Mouse (Mus musculus) urinary bladder, adult 2 months (tissue): ENCODE results near the gene Loxl1. TPM values are rescaled to one million over a fixed set of nuclear protein-coding genes. Genes with fewer than 3 reads are reported as not detected.
"Not testable (repeated sequence)": the region's sequence is repeated elsewhere in the genome, so short reads cannot be mapped to it uniquely, and the experiment has no call there.

ENCODE experiments used
- DNase-seq: peaks from one replicate; pipeline ENCODE4 v3.0.0; 2022; ENCODE audit warnings: low spot score
- polyA plus RNA-seq: library from polyadenylated mRNA; depleted of rRNA; stranded (reverse); fragments of >200 nt; gene quantifications from 2 replicates; pipeline ENCODE4 v1.2.3, GENCODE M21; 2012

Gene Loxl1
- polyA plus RNA-seq, 1 experiment, result 56.0 TPM

DNA sequence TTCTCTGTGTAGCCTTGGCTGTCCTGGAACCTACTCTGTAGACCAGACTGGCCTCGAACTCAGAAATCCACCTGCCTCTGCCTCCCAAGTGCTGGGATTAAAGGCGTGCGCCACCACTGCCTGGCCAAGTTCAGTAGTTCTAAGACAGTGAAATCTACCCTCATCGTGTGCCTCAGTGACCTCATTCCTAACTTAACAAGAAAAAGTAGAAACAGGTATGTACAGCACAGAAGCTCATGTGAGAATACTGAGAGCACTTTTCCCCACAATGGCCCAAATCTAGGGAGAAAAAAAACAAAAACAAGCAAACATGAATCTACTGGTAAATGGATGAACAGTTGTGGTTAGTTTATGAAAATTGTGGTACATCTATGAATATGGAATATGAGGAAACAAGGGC is 34.7 kb downstream of the Loxl1 start:
- DNase-seq, result no peak

DNA sequence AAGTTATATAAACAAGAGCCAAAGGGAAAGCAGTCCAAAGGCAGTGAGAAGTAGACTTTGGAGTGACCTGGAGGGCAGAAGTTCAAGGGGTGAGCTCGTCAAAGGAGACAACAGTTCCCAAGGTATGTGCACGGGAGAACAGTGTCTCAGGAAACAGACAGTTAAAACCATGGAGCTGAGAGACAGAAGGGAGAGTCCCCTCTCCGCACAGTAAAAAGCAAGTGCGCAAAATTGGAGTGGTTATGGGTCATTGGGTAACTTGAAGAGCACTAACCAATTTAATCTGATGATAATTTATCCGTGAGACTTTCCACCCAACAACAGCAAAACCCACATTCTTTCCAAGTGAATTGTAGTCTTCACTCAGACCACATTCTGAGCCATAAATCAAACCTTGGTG is 36.6 kb downstream of the Loxl1 start:
- DNase-seq, result no peak

DNA sequence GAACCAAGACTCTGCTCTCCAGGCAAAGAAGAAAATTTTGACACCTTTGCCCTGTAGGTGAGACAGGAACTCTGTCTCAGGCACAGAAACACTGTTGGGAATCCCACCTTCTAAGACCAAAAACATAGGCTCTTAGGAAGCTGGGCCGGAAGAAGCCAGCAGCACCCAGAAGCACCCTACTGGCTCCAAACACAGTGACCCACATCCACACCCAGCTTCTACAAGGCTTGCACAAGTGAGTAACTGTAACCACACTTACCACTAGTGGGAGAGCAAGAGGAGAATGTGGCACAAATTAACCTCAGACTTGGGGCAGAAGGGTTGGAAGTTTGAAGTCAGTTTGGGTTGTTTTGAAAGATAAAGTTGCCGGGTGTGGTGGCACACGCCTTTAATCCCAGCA is 37.2 kb downstream of the Loxl1 start:
- DNase-seq, result no peak

DNA sequence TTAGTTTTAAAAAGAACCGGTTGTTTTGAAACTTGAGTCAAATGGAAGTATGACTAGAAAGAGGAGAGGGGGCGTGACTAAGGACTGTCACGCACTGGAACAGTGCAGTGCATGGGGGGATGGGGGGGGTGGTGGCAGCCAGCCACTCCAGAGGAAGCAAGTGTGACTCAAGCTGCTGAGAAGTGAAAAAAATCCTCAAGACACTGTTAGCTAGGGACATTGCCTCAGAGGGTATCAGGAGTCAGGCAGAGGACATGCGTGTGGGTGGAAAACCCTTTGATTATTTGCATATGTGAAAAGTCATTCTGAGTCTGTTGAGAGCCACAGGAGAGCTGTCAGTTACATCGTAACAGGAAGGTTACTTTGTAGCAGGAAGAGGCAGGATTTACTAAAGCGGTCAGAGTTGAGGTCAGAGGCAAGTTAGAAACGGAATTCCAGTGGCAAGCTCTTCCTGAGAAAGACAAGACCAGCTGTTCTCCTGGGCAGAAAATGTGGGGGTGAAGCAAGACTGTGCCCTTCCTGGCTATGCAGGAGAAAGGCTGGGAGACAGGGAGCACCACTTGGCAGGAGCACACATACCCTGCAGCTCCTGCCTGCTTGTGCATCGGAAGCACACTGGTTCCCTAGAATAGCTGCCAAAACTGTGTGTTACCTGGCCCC is 37.7 kb downstream of the Loxl1 start:
- DNase-seq, result no peak

DNA sequence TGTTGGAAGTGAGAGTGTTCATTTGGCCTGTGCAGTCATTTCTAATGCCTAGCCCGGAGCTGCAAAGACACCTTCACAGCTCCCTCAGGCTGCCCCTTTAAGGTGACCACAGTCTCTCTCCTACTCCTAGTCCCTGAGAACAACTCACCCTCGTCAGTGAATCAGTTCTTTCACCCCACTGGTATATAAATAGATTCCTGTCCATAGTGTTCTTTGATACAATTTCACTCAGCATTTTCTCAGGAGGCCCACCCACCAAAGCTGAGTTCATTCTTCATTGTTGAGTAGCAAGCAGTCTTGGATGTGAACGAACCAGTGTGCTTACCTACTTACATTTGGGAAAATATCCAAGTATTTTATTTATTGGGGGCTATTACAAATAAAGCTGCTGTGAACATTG is 38.4 kb downstream of the Loxl1 start:
- DNase-seq, result no peak

DNA sequence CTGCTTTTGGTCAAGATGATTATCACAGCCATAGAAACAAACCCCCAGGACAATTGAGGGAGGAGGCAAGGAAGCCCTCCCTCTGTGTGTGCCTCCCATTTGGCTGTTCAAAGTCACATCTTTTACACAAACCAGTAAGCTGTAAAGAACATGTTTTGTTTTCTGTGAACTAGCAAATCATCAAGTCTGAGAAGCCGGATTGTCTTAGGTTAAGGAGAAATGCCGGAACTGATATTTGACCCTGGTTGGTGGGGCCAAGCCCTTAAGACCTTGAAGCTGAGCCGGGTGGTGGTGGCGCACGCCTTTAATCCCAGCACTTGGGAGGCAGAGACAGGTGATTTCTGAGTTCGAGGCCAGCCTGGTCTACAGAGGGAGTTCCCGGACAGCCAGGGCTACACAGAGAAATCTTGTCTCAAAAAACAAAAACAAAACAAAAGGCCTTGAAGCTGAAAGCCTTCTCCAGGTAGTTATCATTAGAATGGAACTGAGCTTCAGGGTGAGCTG is 38.8 kb downstream of the Loxl1 start:
- no peak for DNase-seq

DNA sequence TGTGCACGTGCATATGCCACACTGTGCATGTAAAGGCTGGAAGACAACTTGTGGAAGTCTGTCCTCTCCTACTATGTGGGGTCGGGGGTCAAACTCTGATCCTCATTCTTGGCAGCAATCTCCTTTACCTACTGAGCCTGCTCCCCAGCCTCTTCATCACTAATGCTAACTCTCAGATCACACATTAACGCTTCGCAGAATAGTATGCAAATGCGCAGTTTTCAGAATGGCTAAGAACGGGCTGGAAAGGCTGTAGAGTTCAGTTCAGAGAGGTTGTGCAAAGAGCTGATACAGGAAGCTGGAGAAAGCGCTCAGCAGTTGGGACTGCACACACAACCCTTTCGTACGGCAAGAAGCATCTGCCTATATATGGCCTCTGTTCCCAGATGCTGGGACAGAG is 40.1 kb downstream of the Loxl1 start:
- no peak for DNase-seq

DNA sequence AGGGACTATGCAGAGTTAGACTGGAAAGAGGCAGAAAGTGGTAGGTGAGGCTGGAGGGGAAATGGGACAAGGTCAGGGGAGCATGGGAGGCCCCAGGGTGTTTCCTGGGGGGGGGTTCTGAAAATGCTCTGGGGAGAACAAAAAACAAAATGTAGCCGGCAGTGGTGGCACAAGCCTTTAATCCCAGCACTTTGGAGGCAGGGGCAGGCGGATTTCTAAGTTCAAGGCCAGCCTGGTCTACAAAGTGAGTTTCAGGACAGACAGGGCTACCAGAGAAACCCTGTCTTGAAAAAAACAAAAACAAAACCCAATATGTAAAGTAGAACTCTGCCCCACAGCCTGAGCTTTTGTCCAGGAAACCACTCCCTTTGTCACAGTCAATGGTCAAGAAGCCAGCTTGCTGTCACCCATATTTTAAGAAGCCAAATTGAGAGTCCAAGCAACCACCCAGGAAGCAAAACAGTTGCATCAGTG is 40.9 kb downstream of the Loxl1 start:
- no peak for DNase-seq

DNA sequence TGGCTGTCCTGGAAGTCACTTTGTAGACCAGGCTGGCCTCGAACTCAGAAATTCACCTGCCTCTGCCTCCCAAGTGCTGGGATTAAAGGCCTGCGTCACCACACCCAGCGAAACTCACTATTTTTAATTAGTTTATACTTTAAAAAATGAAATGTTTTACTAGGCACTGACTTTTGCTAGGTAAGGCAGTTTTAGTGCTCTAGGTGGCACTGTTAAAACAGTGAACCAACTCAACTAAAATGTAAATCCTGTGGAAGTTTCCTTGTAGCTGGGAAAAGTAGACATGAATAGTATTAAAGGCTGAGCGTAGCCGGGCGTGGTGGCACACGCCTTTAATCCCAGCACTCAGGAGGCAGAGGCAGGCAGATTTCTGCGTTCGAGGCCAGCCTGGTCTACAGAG is 41.4 kb downstream of the Loxl1 start:
- not testable (repeated sequence) for DNase-seq

DNA sequence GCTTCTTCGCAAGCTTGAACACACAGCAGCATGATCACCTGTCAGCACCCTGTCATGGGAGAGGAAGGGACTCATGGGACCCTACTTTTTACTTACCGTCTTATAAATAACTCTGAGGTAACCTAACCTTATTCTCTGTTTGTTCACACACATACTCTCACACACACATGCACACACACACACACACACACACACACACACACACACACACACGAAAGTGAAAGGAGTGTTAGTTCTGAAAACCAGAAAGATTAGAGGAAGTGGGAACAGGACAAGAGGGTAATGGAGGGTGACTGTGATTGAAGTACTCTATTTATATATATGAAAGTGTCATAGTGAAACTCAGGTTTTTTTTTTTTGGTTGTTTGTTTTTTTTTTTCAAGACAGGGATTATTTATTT is 41.9 kb downstream of the Loxl1 start:
- DNase-seq, result no peak

DNA sequence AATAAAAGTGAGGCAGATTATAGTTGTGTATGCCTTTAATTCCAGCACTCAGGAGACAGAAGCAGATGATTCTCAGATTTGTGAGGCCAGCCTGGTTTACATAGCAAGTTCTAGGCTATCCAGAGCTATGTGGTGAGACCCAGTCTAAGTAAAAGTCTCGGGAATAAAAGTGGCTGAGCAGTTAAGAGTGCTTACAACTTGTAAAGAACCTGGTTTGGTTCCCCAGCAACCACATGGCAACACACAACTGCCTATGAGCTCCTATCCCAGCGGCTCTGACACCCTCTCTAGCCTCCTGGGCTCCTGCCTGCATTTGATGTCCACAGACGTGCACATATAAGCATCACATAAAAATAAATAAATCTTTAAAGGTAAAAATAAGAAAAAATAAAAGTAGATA is 42.9 kb downstream of the Loxl1 start:
- no peak for DNase-seq

DNA sequence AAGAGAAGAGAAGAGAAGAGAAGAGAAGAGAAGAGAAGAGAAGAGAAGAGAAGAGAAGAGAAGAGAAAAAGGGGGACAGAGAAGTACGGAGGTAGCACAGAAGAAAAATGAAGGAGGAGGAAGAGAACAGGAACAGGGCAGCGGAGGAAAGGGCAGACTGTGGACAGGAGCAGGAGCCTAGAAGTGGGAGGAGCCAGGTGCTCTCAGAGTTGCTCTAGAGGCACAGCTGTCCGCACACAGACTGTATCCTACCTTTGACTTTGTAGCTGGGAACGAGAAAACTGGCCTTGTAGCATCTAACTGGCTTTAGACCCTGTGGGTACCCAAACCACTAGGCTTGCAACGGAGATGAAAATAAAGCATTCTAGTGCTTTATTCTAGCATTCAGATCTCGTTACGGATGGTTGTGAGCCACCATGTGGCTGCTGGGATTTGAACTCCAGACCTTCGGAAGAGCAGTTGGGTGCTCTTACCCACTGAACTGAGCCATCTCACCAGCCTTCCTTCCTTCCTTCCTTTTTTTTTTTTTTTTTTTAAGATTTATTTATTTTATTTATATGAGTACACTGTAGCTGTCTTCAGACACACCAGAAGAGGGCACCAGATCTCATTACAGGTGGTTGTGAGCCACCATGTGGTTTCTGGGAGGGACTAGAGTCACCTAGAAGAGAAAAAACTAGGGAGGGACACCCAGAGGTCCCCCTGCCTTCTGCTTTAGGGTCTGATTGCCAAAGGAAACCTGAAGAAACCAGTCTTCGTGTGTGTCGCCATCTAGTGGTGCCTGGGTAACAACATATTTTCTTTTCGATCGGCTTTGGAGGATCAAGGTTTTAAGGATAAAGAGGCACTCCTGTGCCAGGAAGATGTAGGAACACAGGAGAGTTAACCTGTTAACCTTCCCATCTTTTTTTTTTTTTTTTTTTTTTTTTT is 44.3 kb downstream of the Loxl1 start:
- DNase-seq, result no peak

DNA sequence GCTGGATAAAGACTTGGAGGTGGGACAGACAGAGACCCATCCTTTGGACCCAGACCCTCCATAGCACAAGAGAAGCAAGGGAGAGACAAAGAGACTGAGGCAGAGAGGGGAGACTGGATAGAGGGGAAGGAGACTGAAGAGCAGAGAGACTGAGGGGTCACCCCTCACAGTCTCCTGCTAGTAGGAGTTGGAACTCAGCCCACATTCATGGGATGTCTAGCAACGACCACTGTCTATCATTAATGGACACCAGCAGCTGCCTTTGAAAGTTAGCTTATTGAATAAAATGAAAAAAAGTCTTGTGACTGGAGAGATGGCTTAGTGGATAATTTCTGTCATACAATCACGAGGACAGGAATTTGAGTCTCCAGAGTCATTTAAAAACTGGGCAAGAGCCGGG is 45.9 kb downstream of the Loxl1 start:
- DNase-seq, result no peak

DNA sequence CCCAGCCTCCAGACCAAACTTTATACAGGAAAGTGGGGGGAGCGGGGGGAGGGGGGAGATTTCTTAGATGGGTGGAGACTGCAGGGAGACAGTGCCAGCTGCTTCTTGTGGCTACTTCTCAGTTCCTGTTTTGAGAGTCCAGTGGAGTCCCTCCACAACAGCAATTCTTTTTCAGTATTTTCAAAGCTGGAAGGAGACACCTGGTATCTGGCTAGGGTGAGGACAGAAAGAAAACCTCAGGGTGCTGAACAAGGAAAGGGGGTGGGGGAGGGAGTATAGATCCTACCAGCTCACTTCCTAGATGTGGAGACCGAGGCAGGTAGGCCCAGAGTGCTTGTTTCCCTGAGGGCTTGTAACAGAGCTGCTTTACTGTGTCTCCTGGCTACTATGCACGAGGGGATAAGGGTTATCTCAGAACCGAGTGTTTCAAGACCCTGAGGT is 46.4 kb downstream of the Loxl1 start:
- DNase-seq, result no peak

DNA sequence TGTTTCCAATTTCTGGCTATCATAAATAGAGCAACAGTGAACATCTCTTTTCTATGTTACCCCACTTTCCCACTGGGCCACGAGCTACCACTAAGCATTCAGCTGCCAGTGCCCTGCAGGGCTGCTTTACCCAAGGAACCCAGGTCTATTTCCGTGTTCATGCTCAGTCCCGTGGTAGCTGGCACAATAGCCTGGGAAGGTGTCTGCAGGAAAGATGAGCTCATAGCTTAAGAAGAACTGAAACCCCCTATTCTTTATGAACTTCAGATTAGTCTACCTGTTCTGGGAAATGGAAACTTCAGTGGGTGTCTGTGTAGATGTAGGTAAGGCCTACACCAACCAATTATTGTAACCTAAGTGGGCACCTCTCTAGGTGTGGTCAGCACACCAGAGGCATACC is 47.6 kb downstream of the Loxl1 start:
- no peak for DNase-seq

DNA sequence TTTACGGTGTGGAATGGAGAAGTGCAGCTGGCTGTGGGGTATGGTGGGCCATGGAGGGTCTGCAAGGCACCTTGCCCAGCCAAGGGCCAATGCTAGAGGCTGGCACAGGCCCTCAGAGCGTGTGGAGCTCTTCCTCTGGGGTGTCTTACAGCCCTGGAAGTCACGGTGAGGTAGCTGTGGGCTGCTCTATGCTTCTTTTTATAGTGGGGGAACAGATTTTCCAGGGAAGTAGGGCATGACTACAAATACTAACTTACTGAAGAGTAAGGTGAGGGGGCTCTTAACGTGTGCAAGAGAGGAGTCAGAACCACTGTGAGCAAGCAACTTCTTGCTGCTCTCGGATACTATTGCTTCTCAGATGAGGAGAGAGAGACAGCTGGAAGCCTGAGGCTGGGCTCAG is 50.5 kb downstream of the Loxl1 start:
- no peak for DNase-seq

DNA sequence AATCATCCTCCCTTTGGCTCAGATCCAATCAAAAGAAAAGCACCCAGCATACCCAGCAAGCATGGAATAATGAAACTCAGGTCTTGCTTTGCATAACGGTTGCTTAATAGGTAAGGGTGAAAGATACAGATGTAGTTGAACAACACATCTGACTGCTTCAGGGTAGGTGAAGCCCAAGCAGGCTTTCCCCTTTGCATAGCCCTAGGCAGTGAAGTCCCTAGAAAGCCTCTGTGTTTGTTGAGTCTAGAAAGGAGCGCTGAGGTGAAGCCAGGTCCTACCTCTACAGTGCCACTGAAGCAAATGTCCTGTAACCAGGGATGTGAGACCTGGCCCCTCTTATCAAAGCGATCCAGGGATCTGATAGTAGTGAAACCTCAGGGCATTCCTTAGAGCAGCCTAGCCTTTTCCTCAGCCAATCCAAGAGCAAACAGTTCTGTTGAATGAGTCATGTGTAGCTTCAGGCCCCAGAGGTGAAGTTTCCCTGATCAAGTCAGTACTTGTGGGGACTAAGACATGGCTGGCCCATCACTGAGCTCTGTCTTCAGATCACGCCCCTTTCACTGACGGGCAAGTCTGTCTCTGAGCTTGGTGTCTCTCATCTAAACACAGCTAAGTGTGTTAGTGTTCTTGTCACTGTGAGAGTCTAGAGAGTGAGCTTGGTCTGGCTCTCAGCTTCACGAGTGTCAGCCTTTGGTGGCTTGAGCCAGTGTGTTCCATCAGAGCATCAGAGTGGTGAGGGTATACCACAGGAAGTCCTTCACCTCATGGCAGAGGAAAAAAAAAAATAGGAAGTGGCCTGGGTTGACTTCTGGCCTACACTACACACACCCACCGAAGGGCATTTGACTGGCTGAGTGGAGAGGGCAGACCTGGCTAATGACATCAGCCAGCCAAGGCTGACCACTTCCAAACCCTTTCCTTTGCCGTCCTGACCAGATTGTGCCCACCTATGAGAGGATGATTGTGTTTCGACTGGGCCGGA is 57.0 kb downstream of the Loxl1 start:
- DNase-seq, result no peak

DNA sequence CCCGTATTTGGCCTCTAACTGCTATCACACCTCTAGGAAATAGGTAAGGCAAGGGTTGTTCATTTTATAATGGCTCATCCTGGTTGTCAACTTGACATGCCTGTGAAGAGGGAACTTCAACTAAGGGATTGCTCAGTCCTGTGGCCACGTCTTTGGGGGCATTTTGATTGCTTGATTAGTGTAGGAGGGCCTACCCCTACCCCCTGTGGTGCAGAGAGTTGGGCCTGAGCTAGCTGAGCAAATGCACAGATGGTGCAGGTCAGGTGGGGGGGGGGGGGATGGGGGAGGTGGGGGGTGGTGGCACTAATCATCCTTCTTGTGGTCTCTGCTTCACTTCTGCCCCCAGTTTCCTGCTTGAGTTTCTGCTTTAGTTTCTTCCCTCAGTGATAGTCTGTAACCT is 57.9 kb downstream of the Loxl1 start:
- DNase-seq, result no peak

DNA sequence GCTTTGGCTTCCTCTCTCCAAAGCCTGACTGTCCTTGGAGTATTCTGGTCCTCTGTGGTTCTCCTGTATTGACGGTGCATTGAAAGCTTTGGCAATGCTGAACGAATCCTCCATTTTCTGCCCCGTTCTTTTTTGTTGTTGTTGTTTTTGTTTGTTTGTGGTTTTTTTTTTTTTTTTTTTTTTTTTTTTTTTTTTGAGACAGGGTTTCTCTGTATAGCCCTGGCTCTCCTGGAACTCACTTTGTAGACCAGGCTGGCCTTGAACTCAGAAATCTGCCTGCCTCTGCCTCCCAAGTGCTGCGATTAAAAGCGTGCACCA is 59.2 kb downstream of the Loxl1 start:
- not testable (repeated sequence) for DNase-seq

DNA sequence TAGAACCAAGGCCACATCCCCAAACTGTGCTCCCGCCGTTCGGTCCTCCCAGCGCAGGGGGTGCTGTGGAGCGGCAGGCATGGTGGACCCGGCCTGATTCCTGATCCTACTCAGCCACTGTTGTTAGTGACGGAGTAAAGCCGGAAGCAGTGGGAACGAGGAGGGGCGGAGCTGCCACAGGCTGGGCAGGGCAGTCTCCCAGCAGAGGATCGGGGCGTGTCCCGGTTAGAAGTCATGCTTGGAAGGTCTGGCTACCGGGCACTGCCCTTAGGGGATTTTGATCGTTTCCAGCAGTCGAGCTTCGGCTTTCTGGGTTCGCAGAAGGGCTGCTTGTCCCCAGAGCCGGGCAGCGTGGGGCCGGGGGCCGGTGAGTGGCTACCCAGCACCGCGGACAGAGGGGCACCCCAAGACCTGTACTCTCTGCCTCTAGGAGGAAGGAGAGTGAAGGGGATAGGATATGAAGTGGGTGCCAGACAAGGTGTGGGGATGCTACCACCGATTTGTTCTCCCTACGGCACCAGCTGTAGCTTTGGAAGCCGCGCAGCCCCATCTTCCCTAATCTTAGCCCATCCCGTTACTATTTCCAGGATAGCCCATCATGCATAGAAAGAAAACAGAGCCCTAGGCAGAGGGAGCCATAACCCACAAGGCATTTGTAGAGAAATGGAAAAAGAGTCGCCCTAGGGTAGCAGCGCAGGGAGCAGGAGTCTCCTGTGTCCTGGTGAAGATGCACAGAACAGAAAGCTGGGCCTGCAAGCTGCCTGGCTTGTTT is 59.8 kb downstream of the Loxl1 start, which contains the start of gene Stoml1:
Gene Stoml1 (plus strand): TSS at position 132 of the 772 bp plus-strand sequence.
- DNase-seq, result peak; percentile 84

DNA sequence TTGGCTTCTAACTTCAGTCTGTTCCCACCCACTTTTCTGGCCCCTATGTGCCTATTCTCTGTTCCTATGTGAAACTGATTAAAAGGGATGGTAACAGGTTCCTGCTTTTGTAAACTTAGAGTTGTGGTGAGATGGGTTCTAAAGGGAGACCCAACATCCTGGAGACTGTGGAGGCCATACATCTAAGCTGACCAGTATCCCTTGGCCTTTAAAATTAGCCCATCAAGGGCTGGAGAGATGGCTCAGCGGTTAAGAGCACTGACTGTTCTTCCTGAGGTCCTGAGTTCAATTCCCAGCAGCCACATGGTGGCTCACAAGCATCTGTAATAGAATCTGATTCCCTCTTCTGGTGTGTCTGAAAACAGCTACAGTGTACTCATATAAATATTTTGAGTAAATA is 62.3 kb downstream of the Loxl1 start:
- not testable (repeated sequence) for DNase-seq
